Mouse (Mus musculus) hindbrain, embryonic 16.5 days (tissue): ENCODE results near the gene Srgap1. TPM values are rescaled to one million over a fixed set of nuclear protein-coding genes. Genes with fewer than 3 reads are reported as not detected.

Experiments used
- ATAC-seq: fragments of 200-750 bp; cut with Nextera tagmentation; 2 replicates; pipeline ENCODE4 v1.8.0; 2017; ENCODE audit warnings: moderate TSS enrichment, moderate library complexity
- H3K27ac ChIP-seq: fragments of 300-500 bp; sonication (generic); 2 replicates; pipeline ENCODE4 v1.5.1; 2014; ENCODE audit warnings: low read depth, mild to moderate bottlenecking, control low read depth, low read length, moderate library complexity
- H3K27me3 ChIP-seq: fragments of 300-500 bp; sonication (generic); replicated peaks from 2 replicates; pipeline ENCODE4 v1.6.1; 2014; ENCODE audit warnings: low read length; ENCODE audit not compliant: control insufficient read depth, insufficient read depth
- H3K36me3 ChIP-seq: fragments of 300-500 bp; sonication (generic); 2 replicates; pipeline ENCODE4 v1.6.1; 2014; ENCODE audit warnings: mild to moderate bottlenecking, low read length, moderate library complexity, mixed read lengths; ENCODE audit not compliant: control insufficient read depth, insufficient read depth
- H3K4me1 ChIP-seq: fragments of 300-500 bp; sonication (generic); 2 replicates; pipeline ENCODE4 v1.6.1; 2014; ENCODE audit warnings: low read depth, low read length; ENCODE audit not compliant: control insufficient read depth, insufficient read depth
- H3K4me2 ChIP-seq: fragments of 300-500 bp; sonication (generic); 2 replicates; pipeline ENCODE4 v1.6.1; 2014; ENCODE audit warnings: mild to moderate bottlenecking, low read length, control low read depth, moderate library complexity
- H3K4me3 ChIP-seq: fragments of 300-500 bp; sonication (generic); 2 replicates; pipeline ENCODE4 v1.5.1; 2014; ENCODE audit warnings: mild to moderate bottlenecking, low read length, control low read depth, moderate library complexity
- H3K9ac ChIP-seq: fragments of 300-500 bp; sonication (generic); 2 replicates; pipeline ENCODE4 v1.6.1; 2014; ENCODE audit warnings: low read depth, mild to moderate bottlenecking, control low read depth, low read length, moderate library complexity
- H3K9me3 ChIP-seq: fragments of 300-500 bp; sonication (generic); 2 replicates; pipeline ENCODE4 v1.6.1; 2014; ENCODE audit warnings: mild to moderate bottlenecking, low read length, moderate library complexity; ENCODE audit not compliant: control insufficient read depth
- WGBS: fragments of 180-500 bp; shearing (Covaris S2); extraction: QIAGEN DNeasy Blood & Tissue Kit; methylation state at CpG from one replicate; pipeline ENCODE4 v1.1.7; 2014; 5-methylcytosine and 5-hydroxymethylcytosine counted together
- polyA plus RNA-seq: library from polyadenylated mRNA; unstranded; fragments of >200 nt; fragmentation: Nextera tagmentation; extraction: Ambion mirVana; gene quantifications from 2 replicates; pipeline ENCODE4 v1.2.1, GENCODE M21; 2015

Gene Srgap1
- polyA plus RNA-seq, 1 experiment from 2014 or later: 29.2 TPM

- Histone ChIP-seq H3K9ac (no peak overlapping the region), H3K36me3 (peaks cover 6% of the 10 kb centered on the region; the same call in 1 of the 2 replicates), H3K4me1 (peaks cover 11% of the 10 kb centered on the region), H3K27me3 (no peaks in the 10 kb centered on the region), H3K27ac (no peak overlapping the region), H3K4me3 (no peak overlapping the region), H3K4me2 (no peak overlapping the region), H3K9me3 (no peaks in the 10 kb centered on the region)
- no peak for ATAC-seq
- WGBS: 86% methylated on average over 13 of the region's 13 CpGs
Observed at GRCm38 (mm10) chr10:121891390-121892067, 155.6 kb downstream of the Srgap1 start.

- peaks cover 23% of the 10 kb centered on the region for H3K4me1 ChIP-seq
- no peaks in the 10 kb centered on the region for H3K27me3 ChIP-seq
- H3K36me3 ChIP-seq: peaks cover 4% of the 10 kb centered on the region; the same call in 1 of the 2 replicates
- H3K4me3 ChIP-seq: no peak overlapping the region
- no peak overlapping the region for H3K9ac ChIP-seq
- no peaks in the 10 kb centered on the region for H3K9me3 ChIP-seq
- 61% methylated on average over 6 of the region's 6 CpGs for WGBS
- no peak for ATAC-seq
- no peak overlapping the region for H3K27ac ChIP-seq
- no peak overlapping the region for H3K4me2 ChIP-seq
Observed at GRCm38 (mm10) chr10:121890061-121890460, 157.1 kb downstream of the Srgap1 start.

- H3K27me3 ChIP-seq: no peaks in the 10 kb centered on the region
- WGBS: 21% methylated on average over 6 of the region's 6 CpGs
- H3K36me3 ChIP-seq: no peaks in the 10 kb centered on the region
- no peak overlapping the region for H3K9ac ChIP-seq
- H3K9me3 ChIP-seq: no peaks in the 10 kb centered on the region
- peaks cover 30% of the 10 kb centered on the region for H3K4me1 ChIP-seq
- peak; percentile 69 for ATAC-seq
- H3K4me3 ChIP-seq: no peak overlapping the region
- H3K4me2 ChIP-seq: no peak overlapping the region; the same call in 1 of the 2 replicates
- no peak overlapping the region for H3K27ac ChIP-seq
Observed at GRCm38 (mm10) chr10:121886805-121887204, 160.3 kb downstream of the Srgap1 start.

- no peak overlapping the region for H3K9ac ChIP-seq
- no peak for ATAC-seq
- peaks cover 30% of the 10 kb centered on the region for H3K4me1 ChIP-seq
- no peak overlapping the region for H3K27ac ChIP-seq
- H3K4me3 ChIP-seq: no peak overlapping the region
- H3K4me2 ChIP-seq: no peak overlapping the region
- H3K27me3 ChIP-seq: no peaks in the 10 kb centered on the region
- WGBS: 19% methylated on average over 9 of the region's 9 CpGs
- H3K9me3 ChIP-seq: no peaks in the 10 kb centered on the region
- H3K36me3 ChIP-seq: no peaks in the 10 kb centered on the region
Observed at GRCm38 (mm10) chr10:121885512-121886218, 161.4 kb downstream of the Srgap1 start.

GRCm38 (mm10) chr10:121882461-121882860 lies 164.7 kb downstream of the Srgap1 start:
- Histone ChIP-seq H3K27ac (peak overlapping the region; percentile 14), H3K9me3 (no peaks in the 10 kb centered on the region), H3K27me3 (no peaks in the 10 kb centered on the region), H3K4me1 (peaks cover 26% of the 10 kb centered on the region), H3K4me2 (no peak overlapping the region), H3K9ac (0 out of 2 replicates have a peak overlapping the region, but pooled peaks have one; percentile 41), H3K4me3 (no peak overlapping the region), H3K36me3 (no peaks in the 10 kb centered on the region)
- ATAC-seq: peak; percentile 53; the same call in 1 of the 2 replicates
- WGBS: 12% methylated on average over 6 of the region's 6 CpGs

- no peaks in the 10 kb centered on the region for H3K9me3 ChIP-seq
- no peaks in the 10 kb centered on the region for H3K36me3 ChIP-seq
- no peaks in the 10 kb centered on the region for H3K27me3 ChIP-seq
- 46% methylated on average over 7 of the region's 7 CpGs for WGBS
- H3K4me2 ChIP-seq: no peak overlapping the region
- no peak overlapping the region for H3K9ac ChIP-seq
- peaks cover 7% of the 10 kb centered on the region for H3K4me1 ChIP-seq
- no peak for ATAC-seq
- no peak overlapping the region for H3K4me3 ChIP-seq
- H3K27ac ChIP-seq: no peak overlapping the region
Observed at GRCm38 (mm10) chr10:121878855-121879254, 168.3 kb downstream of the Srgap1 start.

GRCm38 (mm10) chr10:121877906-121878305 lies 169.2 kb downstream of the Srgap1 start:
- no peaks in the 10 kb centered on the region for H3K27me3 ChIP-seq
- no peak overlapping the region for H3K4me2 ChIP-seq
- ATAC-seq: no peak
- 80% methylated on average over 9 of the region's 9 CpGs for WGBS
- H3K4me3 ChIP-seq: no peak overlapping the region
- peaks cover 12% of the 10 kb centered on the region for H3K4me1 ChIP-seq
- H3K36me3 ChIP-seq: no peaks in the 10 kb centered on the region
- H3K9ac ChIP-seq: no peak overlapping the region
- no peaks in the 10 kb centered on the region for H3K9me3 ChIP-seq
- no peak overlapping the region for H3K27ac ChIP-seq

GRCm38 (mm10) chr10:121873063-121873489 lies 174.0 kb downstream of the Srgap1 start:
- H3K4me3 ChIP-seq: no peak overlapping the region
- H3K27ac ChIP-seq: peak overlapping the region; percentile 42; the same call in 1 of the 2 replicates
- peak; percentile 53 for ATAC-seq
- 43% methylated on average over 4 of the region's 4 CpGs for WGBS
- H3K9ac ChIP-seq: no peak overlapping the region
- peaks cover 5% of the 10 kb centered on the region for H3K4me1 ChIP-seq
- no peak overlapping the region for H3K4me2 ChIP-seq
- H3K9me3 ChIP-seq: no peaks in the 10 kb centered on the region
- H3K27me3 ChIP-seq: no peaks in the 10 kb centered on the region
- H3K36me3 ChIP-seq: peaks cover 16% of the 10 kb centered on the region

GRCm38 (mm10) chr10:121869941-121870340 lies 177.2 kb downstream of the Srgap1 start:
- no peak overlapping the region for H3K4me2 ChIP-seq
- H3K4me1 ChIP-seq: peaks cover 9% of the 10 kb centered on the region
- no peak overlapping the region for H3K9ac ChIP-seq
- ATAC-seq: no peak
- no peak overlapping the region for H3K27ac ChIP-seq
- no peaks in the 10 kb centered on the region for H3K27me3 ChIP-seq
- no peak overlapping the region for H3K4me3 ChIP-seq
- WGBS: 46% methylated on average over 8 of the region's 8 CpGs
- H3K36me3 ChIP-seq: peaks cover 16% of the 10 kb centered on the region
- no peaks in the 10 kb centered on the region for H3K9me3 ChIP-seq
